Mouse (Mus musculus) mouse trophoblast stem cell (cell line): ENCODE data around the gene Vwc2l.

Experiments
- in situ Hi-C, 2 experiments: fragments of 300-500 bp; cut with MseI, MboI; formaldehyde crosslinking; loops; 2 replicates in 1 of 2; 3 replicates in 1 of 2; pipeline ENCODE4 v1.15.1; 2025

Vwc2l gene

GRCm38 (mm10) chr1:70725655-70726066, at the start of gene Vwc2l:
Vwc2l (plus strand) TSS chr1:70725715.
- in situ Hi-C loops, result no loop called here

GRCm38 (mm10) chr1:70692529-70692928, 33.0 kb upstream of the Vwc2l start:
- in situ Hi-C loops, result no loop called here

GRCm38 (mm10) chr1:70700270-70700669, 25.2 kb upstream of the Vwc2l start:
- in situ Hi-C loops, result no loop called here

GRCm38 (mm10) chr1:70703934-70704333, 21.6 kb upstream of the Vwc2l start:
- in situ Hi-C loops, result no loop called here

GRCm38 (mm10) chr1:70705821-70706220, 19.7 kb upstream of the Vwc2l start:
- in situ Hi-C loops, result no loop called here

GRCm38 (mm10) chr1:70725045-70725444, 470 bp upstream of the Vwc2l start:
- in situ Hi-C loops, result no loop called here

- in situ Hi-C loops, result loop anchor here in 1 of 2 experiments (25.0 kb wide), 1 partner anchor 725 kb away; no protein-coding TSS in a partner anchor
Measured at GRCm38 (mm10) chr1:70787146-70787545, 61.6 kb downstream of the Vwc2l start.

- in situ Hi-C loops, result loop anchor here in 1 of 2 experiments (25.0 kb wide), 1 partner anchor 721 kb away; no protein-coding TSS in a partner anchor
Measured at GRCm38 (mm10) chr1:70791636-70792035, 66.1 kb downstream of the Vwc2l start.

GRCm38 (mm10) chr1:70795094-70795493, 69.6 kb downstream of the Vwc2l start:
- in situ Hi-C loops, result loop anchor here in 1 of 2 experiments (25.0 kb wide), 1 partner anchor 717 kb away; no protein-coding TSS in a partner anchor

GRCm38 (mm10) chr1:70803401-70803800, 77.9 kb downstream of the Vwc2l start:
- in situ Hi-C loops, result no loop called here

- in situ Hi-C loops, result no loop called here
Measured at GRCm38 (mm10) chr1:70823111-70823510, 97.6 kb downstream of the Vwc2l start.

- in situ Hi-C loops, result no loop called here
Measured at GRCm38 (mm10) chr1:70833262-70833661, 107.7 kb downstream of the Vwc2l start.

GRCm38 (mm10) chr1:70842222-70842621, 116.7 kb downstream of the Vwc2l start:
- in situ Hi-C loops, result no loop called here

GRCm38 (mm10) chr1:70845276-70845675, 119.8 kb downstream of the Vwc2l start:
- in situ Hi-C loops, result no loop called here

GRCm38 (mm10) chr1:70851633-70852390, 126.3 kb downstream of the Vwc2l start:
- in situ Hi-C loops, result no loop called here

GRCm38 (mm10) chr1:70853446-70853845, 127.9 kb downstream of the Vwc2l start:
- in situ Hi-C loops, result no loop called here

- in situ Hi-C loops, result no loop called here
Measured at GRCm38 (mm10) chr1:70855912-70856311, 130.4 kb downstream of the Vwc2l start.

- in situ Hi-C loops, result no loop called here
Measured at GRCm38 (mm10) chr1:70861672-70862071, 136.2 kb downstream of the Vwc2l start.

- in situ Hi-C loops, result no loop called here
Measured at GRCm38 (mm10) chr1:70866137-70866536, 140.6 kb downstream of the Vwc2l start.

GRCm38 (mm10) chr1:70880496-70880895, 155.0 kb downstream of the Vwc2l start:
- in situ Hi-C loops, result no loop called here

- in situ Hi-C loops, result no loop called here
Measured at GRCm38 (mm10) chr1:70881269-70881668, 155.8 kb downstream of the Vwc2l start.

- in situ Hi-C loops, result no loop called here
Measured at GRCm38 (mm10) chr1:70884156-70884555, 158.6 kb downstream of the Vwc2l start.

GRCm38 (mm10) chr1:70902311-70902710, 176.8 kb downstream of the Vwc2l start:
- in situ Hi-C loops, result no loop called here
